Mouse (Mus musculus) hindbrain, embryonic 14.5 days (tissue): Measurements from ENCODE around the gene Pef1. TPM values are rescaled to one million over a fixed set of nuclear protein-coding genes. Genes with fewer than 3 reads are reported as not detected.

ENCODE experiments used
- ATAC-seq: fragments of 200-750 bp; cut with Nextera tagmentation; 2 replicates; pipeline ENCODE4 v1.8.0; 2017; ENCODE audit warnings: moderate number of reproducible peaks, mild to moderate bottlenecking, moderate TSS enrichment, moderate library complexity; ENCODE audit not compliant: low FRiP score
- DNase-seq: peaks from one replicate; pipeline ENCODE4 v3.0.0-alpha.2; 2015; ENCODE audit warnings: low spot score
- H3K27ac ChIP-seq: fragments of 300-500 bp; sonication (generic); 2 replicates; pipeline ENCODE4 v1.5.1; 2014; ENCODE audit warnings: mild to moderate bottlenecking, moderate library complexity
- H3K27me3 ChIP-seq: fragments of 300-500 bp; sonication (generic); 2 replicates; pipeline ENCODE4 v1.6.1; 2014; ENCODE audit warnings: mild to moderate bottlenecking, low read length, mixed read lengths; ENCODE audit not compliant: control insufficient read depth, insufficient read depth
- H3K36me3 ChIP-seq: fragments of 300-500 bp; sonication (generic); replicated peaks from 2 replicates; pipeline ENCODE4 v1.6.1; 2014; ENCODE audit not compliant: control insufficient read depth, insufficient read depth
- H3K4me1 ChIP-seq: fragments of 300-500 bp; sonication (generic); replicated peaks from 2 replicates; pipeline ENCODE4 v1.6.1; 2014; ENCODE audit warnings: antibody characterized with exemption, low read length, mixed read lengths; ENCODE audit not compliant: control insufficient read depth, insufficient read depth
- H3K4me2 ChIP-seq: fragments of 300-500 bp; sonication (generic); replicated peaks from 2 replicates; pipeline ENCODE4 v1.6.1; 2014; ENCODE audit warnings: mild to moderate bottlenecking, moderate library complexity
- H3K4me3 ChIP-seq: fragments of 300-500 bp; sonication (generic); replicated peaks from 2 replicates; pipeline ENCODE4 v1.5.1; 2014; ENCODE audit warnings: mild to moderate bottlenecking, low read length
- H3K9ac ChIP-seq: fragments of 300-500 bp; sonication (generic); 2 replicates; pipeline ENCODE4 v1.6.1; 2014
- H3K9me3 ChIP-seq: fragments of 300-500 bp; sonication (generic); 2 replicates; pipeline ENCODE4 v1.6.1; 2016; ENCODE audit warnings: low read length; ENCODE audit not compliant: control insufficient read depth
- WGBS: fragments of 180-500 bp; shearing (Covaris S2); extraction: QIAGEN DNeasy Blood & Tissue Kit; methylation state at CpG from one replicate; pipeline ENCODE4 v1.1.7; 2014; 5-methylcytosine and 5-hydroxymethylcytosine counted together
- polyA plus RNA-seq: library from polyadenylated mRNA; unstranded; fragments of >200 nt; fragmentation: Nextera tagmentation; extraction: Ambion mirVana; gene quantifications from 2 replicates; pipeline ENCODE4 v1.2.1, GENCODE M21; 2014

Gene Pef1
- polyA plus RNA-seq, 1 experiment from 2014 or later, result 66.0 TPM

GRCm38 (mm10) chr4:130139214-130139492, 36.8 kb downstream of the Pef1 start, which contains the start of gene Hcrtr1:
Gene Hcrtr1 (minus strand): TSS chr4:130139359.
- H3K9ac ChIP-seq, result peak within 1 kb of the TSS; percentile 53

DNA sequence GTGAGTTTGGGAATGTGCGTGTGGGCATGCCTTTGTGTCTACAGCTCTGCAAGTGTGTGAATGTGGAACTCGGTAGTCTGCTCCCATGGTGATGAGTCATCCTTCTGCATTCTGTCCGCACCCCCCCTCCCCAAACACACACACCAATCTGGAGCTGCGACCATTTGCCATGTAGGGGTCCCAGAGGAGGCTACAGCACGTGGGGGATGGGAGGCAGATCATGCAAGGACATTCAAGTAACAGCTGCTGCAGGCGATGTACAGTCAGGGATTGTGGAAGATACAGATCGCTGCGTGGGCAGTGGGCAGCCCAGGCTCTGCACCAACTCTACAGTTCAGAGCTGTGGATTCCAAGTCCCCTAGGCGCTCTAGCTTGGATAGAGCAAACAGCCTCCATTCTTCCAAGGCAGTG, 38.6 kb downstream of the Pef1 start:
- Histone ChIP-seq H3K27ac (no peak overlapping the region), H3K4me1 (peaks cover 21% of the 10 kb centered on the region; the same call in 1 of the 2 replicates), H3K9ac (no peak overlapping the region), H3K4me3 (no peak overlapping the region), H3K36me3 (no peaks in the 10 kb centered on the region), H3K9me3 (no peaks in the 10 kb centered on the region), H3K27me3 (peaks cover 31% of the 10 kb centered on the region), H3K4me2 (no peak overlapping the region)
- peak; percentile 54 for DNase-seq
- 30% methylated on average over 9 of the region's 9 CpGs for WGBS
- ATAC-seq, result 0 out of 2 replicates have a peak, but pooled peaks have one; percentile 29

More at GRCm38 (mm10) chr4:130139214-130139492, 36.8 kb downstream of the Pef1 start, which contains the start of gene Hcrtr1:
- Histone ChIP-seq H3K9me3 (no peaks in the 10 kb centered on the region), H3K27me3 (peaks cover 31% of the 10 kb centered on the region), H3K4me3 (peak within 1 kb of the TSS; percentile 36), H3K27ac (no peak within 1 kb of the TSS), H3K4me2 (peak within 1 kb of the TSS; percentile 85), H3K4me1 (peaks cover 21% of the 10 kb centered on the region; the same call in 1 of the 2 replicates), H3K36me3 (no peaks in the 10 kb centered on the region)
- under 1% methylated on average over 15 of the region's 15 CpGs for WGBS
- DNase-seq, result no peak
- ATAC-seq, result no peak

- ATAC-seq, result no peak
- H3K27me3 ChIP-seq, result peaks cover 30% of the 10 kb centered on the region
- no peak overlapping the region for H3K4me3 ChIP-seq
- peaks cover 21% of the 10 kb centered on the region; the same call in 1 of the 2 replicates for H3K4me1 ChIP-seq
- H3K4me2 ChIP-seq, result no peak overlapping the region
- H3K36me3 ChIP-seq, result no peaks in the 10 kb centered on the region
- 41% methylated on average over 3 of the region's 3 CpGs for WGBS
- no peak overlapping the region for H3K9ac ChIP-seq
- H3K9me3 ChIP-seq, result no peaks in the 10 kb centered on the region
- no peak overlapping the region for H3K27ac ChIP-seq
- DNase-seq, result no peak
Measured at GRCm38 (mm10) chr4:130141786-130142185, 39.4 kb downstream of the Pef1 start.

GRCm38 (mm10) chr4:130148405-130148804, 46.0 kb downstream of the Pef1 start:
- H3K27me3 ChIP-seq, result peaks cover 6% of the 10 kb centered on the region
- H3K9me3 ChIP-seq, result no peaks in the 10 kb centered on the region
- H3K4me3 ChIP-seq, result no peak overlapping the region
- H3K27ac ChIP-seq, result no peak overlapping the region
- no peak for ATAC-seq
- no peak overlapping the region for H3K4me2 ChIP-seq
- no peak for DNase-seq
- H3K36me3 ChIP-seq, result no peaks in the 10 kb centered on the region
- 82% methylated on average over 10 of the region's 10 CpGs for WGBS
- no peaks in the 10 kb centered on the region for H3K4me1 ChIP-seq
- H3K9ac ChIP-seq, result no peak overlapping the region

GRCm38 (mm10) chr4:130154250-130154649, 51.9 kb downstream of the Pef1 start:
- Histone ChIP-seq H3K36me3 (no peaks in the 10 kb centered on the region), H3K4me1 (no peaks in the 10 kb centered on the region), H3K9ac (no peak overlapping the region), H3K4me3 (no peak overlapping the region), H3K4me2 (no peak overlapping the region), H3K9me3 (peaks cover 4% of the 10 kb centered on the region; the same call in 1 of the 2 replicates), H3K27me3 (peaks cover 6% of the 10 kb centered on the region), H3K27ac (no peak overlapping the region)
- DNase-seq (no peak), ATAC-seq (no peak)
- WGBS, result 88% methylated on average over 3 of the region's 3 CpGs

DNA sequence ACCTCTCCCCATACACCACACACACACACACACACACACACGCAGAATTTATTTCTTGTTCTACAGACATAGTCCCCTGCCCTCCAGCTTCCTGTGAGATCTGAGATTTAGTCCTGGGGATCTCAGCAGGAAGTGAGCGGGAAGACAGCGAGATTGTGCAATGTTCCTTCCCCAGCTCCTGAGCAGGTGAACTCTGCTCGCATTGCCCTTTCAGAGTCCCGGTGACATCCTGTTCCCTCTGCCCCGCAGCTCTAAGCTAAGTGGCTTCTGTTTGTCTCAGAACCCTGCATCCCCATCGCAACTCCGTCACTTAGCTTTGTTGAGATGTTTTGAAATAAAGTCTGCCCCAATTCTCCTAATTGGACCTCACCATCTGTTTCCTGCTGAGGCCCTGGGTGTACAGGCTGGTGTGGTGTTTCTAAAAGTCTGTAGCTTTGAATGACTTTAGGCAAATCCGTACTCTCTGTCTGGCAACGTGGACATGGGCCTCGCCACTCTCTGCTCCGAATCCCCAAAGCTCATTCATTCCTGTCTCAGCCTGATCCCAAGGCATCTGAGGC, 54.5 kb downstream of the Pef1 start:
- Histone ChIP-seq H3K4me3 (no peak overlapping the region), H3K4me2 (no peak overlapping the region), H3K9me3 (peaks cover 4% of the 10 kb centered on the region; the same call in 1 of the 2 replicates), H3K9ac (no peak overlapping the region), H3K36me3 (no peaks in the 10 kb centered on the region), H3K27me3 (peaks cover 6% of the 10 kb centered on the region), H3K4me1 (no peaks in the 10 kb centered on the region), H3K27ac (no peak overlapping the region)
- WGBS, result 80% methylated on average over 12 of the region's 12 CpGs
- DNase-seq (no peak), ATAC-seq (no peak)

GRCm38 (mm10) chr4:130161349-130161748, 59.0 kb downstream of the Pef1 start:
- DNase-seq, result no peak
- WGBS, result 17% methylated on average over 4 of the region's 4 CpGs
- no peak for ATAC-seq

DNA sequence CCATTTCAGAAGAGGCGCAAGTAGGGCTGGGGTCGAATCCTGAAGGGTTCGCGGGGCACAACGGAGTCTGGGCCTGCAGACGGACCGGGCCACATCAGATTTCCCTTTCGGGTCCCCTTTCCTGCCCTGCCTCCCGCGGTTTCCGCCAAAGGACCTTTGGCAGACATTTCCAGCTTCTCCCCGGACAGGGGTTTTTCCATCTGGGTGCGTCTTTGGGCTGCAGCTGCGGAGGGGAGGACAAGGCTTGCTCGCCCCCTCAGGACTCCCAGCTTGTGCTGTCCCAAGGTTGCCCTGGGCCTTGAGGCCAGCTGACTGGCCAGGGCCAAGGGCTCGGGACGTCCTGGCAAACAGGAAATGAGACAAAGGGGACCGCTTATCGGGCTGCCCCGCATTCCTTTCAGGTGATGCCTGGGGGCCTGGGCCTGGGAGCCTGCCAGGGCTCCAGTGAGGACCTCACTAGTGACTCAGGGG, 61.1 kb downstream of the Pef1 start:
- H3K9ac ChIP-seq, result 0 out of 2 replicates have a peak overlapping the region, but pooled peaks have one; percentile 6

More at GRCm38 (mm10) chr4:130161349-130161748, 59.0 kb downstream of the Pef1 start:
- Histone ChIP-seq H3K9ac (no peak overlapping the region), H3K4me3 (no peak overlapping the region), H3K4me1 (no peaks in the 10 kb centered on the region), H3K27me3 (peaks cover 24% of the 10 kb centered on the region), H3K27ac (no peak overlapping the region), H3K4me2 (no peak overlapping the region), H3K9me3 (no peaks in the 10 kb centered on the region), H3K36me3 (no peaks in the 10 kb centered on the region)

DNA sequence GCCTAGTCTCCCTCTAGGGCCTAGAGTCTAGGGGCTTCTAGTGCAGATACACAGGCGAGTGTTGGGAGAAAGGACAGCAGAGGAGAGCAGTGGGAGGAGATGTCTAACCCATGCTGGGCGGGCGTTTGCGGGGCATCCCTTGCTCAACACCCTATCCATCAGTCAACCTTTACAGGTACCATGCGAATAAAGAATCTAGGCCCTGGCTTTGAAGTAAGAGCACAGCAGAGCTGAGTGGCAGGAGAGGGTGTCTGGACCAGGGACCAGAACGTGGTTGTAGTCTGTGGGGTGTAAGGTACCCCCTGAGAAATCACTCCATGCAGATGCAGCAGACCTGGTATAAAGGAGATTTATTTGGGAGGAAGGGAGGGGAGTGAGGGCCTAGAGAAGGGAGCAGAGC, 61.8 kb downstream of the Pef1 start:
- Histone ChIP-seq H3K9ac (no peak overlapping the region), H3K36me3 (no peaks in the 10 kb centered on the region), H3K9me3 (no peaks in the 10 kb centered on the region), H3K27me3 (peaks cover 31% of the 10 kb centered on the region), H3K4me1 (peaks cover 5% of the 10 kb centered on the region), H3K27ac (no peak overlapping the region), H3K4me3 (no peak overlapping the region), H3K4me2 (no peak overlapping the region)
- DNase-seq, result no peak
- WGBS, result 74% methylated on average over 6 of the region's 6 CpGs
- no peak for ATAC-seq

More for the DNA sequence above, 61.1 kb downstream of the Pef1 start:
- no peaks in the 10 kb centered on the region for H3K36me3 ChIP-seq
- DNase-seq, result no peak
- H3K27ac ChIP-seq, result no peak overlapping the region
- H3K27me3 ChIP-seq, result peaks cover 31% of the 10 kb centered on the region
- H3K4me3 ChIP-seq, result no peak overlapping the region
- 6% methylated on average over 20 of the region's 20 CpGs for WGBS
- ATAC-seq, result no peak
- peak overlapping the region; percentile 25 for H3K4me2 ChIP-seq
- peaks cover 4% of the 10 kb centered on the region for H3K4me1 ChIP-seq
- no peaks in the 10 kb centered on the region for H3K9me3 ChIP-seq
